Mouse (Mus musculus) heart, adult 11 months (tissue): Measurements from ENCODE around the gene E2f6.

Experiments used
- DNase-seq: peaks from one replicate; pipeline ENCODE4 v3.0.0; 2022

Gene E2f6

GRCm38 (mm10) chr12:16810525-16811431 lies at the start of gene E2f6:
Gene E2f6, plus strand, starts transcription at chr12:16810963.
- DNase-seq = peak; percentile 99

GRCm38 (mm10) chr12:16761461-16761860 lies 49.3 kb upstream of the E2f6 start:
- DNase-seq = peak; percentile 68

- DNase-seq = peak; percentile 58
These were observed 46.9 kb upstream of the E2f6 start for GRCm38 (mm10) chr12:16763649-16764422.

GRCm38 (mm10) chr12:16764776-16765445 lies 45.9 kb upstream of the E2f6 start:
- peak; percentile 84 for DNase-seq

- peak; percentile 54 for DNase-seq
These were observed 42.5 kb upstream of the E2f6 start for GRCm38 (mm10) chr12:16768251-16768650.

- DNase-seq = peak; percentile 12
These were observed 42.1 kb upstream of the E2f6 start for GRCm38 (mm10) chr12:16768711-16769110.

- peak; percentile 64 for DNase-seq
These were observed 41.1 kb upstream of the E2f6 start for GRCm38 (mm10) chr12:16769601-16770165.

- no peak for DNase-seq
These were observed 36.2 kb upstream of the E2f6 start for GRCm38 (mm10) chr12:16774605-16775004.

GRCm38 (mm10) chr12:16775351-16775750 lies 35.4 kb upstream of the E2f6 start:
- DNase-seq = no peak

GRCm38 (mm10) chr12:16778523-16778922 lies 32.2 kb upstream of the E2f6 start:
- DNase-seq = no peak

GRCm38 (mm10) chr12:16779165-16779564 lies 31.6 kb upstream of the E2f6 start:
- no peak for DNase-seq

GRCm38 (mm10) chr12:16780320-16780719 lies 30.4 kb upstream of the E2f6 start:
- DNase-seq = no peak

- no peak for DNase-seq
These were observed 29.6 kb upstream of the E2f6 start for GRCm38 (mm10) chr12:16781034-16781746.

- DNase-seq = no peak
These were observed 22.2 kb upstream of the E2f6 start for GRCm38 (mm10) chr12:16788600-16788999.

- no peak for DNase-seq
These were observed 21.6 kb upstream of the E2f6 start for GRCm38 (mm10) chr12:16789199-16789598.

- DNase-seq = no peak
These were observed 21.0 kb upstream of the E2f6 start for GRCm38 (mm10) chr12:16789756-16790155.

GRCm38 (mm10) chr12:16790456-16790855 lies 20.3 kb upstream of the E2f6 start:
- no peak for DNase-seq

- no peak for DNase-seq
These were observed 17.4 kb upstream of the E2f6 start for GRCm38 (mm10) chr12:16793371-16793770.

GRCm38 (mm10) chr12:16795781-16796180 lies 15.0 kb upstream of the E2f6 start:
- DNase-seq = no peak

GRCm38 (mm10) chr12:16798894-16799293 lies 11.9 kb upstream of the E2f6 start:
- no peak for DNase-seq

GRCm38 (mm10) chr12:16799928-16800258 lies 10.9 kb upstream of the E2f6 start:
- no peak for DNase-seq

- DNase-seq = no peak
These were observed 10.4 kb upstream of the E2f6 start, which contains the start of gene Greb1 for GRCm38 (mm10) chr12:16800259-16800958. Gene Greb1, minus strand, starts transcription at chr12:16800886.
